Mouse (Mus musculus): ENCODE results near the gene Pla2g2c.

Gene Pla2g2c

DNA sequence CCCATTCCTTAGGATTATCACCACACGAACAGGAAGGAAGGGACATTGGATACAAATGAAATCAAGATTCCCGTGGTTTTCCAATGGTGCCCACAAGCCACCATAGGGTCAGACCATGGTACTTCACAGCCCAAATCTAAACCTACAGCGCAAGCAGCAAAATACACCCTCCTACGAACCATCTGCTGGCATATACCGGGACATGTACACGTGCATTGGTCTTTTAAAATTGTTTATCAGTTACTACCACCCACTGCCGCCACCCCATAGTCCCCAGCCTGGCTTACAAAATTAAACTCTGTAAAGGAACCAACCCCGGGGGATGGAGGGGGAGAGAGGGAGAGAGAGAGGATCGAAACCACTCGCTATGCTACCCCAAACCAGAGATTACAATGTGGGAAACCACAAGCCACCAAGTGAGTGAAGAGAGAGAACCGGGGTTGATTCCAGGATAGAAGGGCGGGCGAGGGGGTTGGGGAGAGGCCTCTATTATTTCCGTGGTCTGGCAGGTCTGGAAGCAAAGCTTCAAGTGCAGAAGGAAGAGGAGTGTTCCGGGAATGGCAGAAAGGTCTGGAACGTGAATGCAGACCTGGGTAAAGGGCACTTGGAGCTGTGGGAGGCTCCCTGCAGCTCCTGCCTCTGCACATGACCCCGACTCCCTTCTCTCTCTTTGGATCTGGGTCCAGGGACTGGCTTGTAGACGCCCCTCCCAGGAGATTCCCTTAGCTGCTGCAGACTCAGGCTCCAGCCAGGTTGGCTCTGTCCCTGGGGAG lies at the start of gene Pla2g2c:
Gene Pla2g2c, plus strand, starts transcription at position 439 of the 773 bp plus-strand sequence.
- DNase-seq (ENCODE audit: low spot score) = no peak

- DNase-seq (ENCODE audit: low spot score) = no peak
Observed at GRCm38 (mm10) chr4:138676480-138676879, 48.1 kb upstream of the Pla2g2c start.

GRCm38 (mm10) chr4:138677579-138677978 lies 47.0 kb upstream of the Pla2g2c start:
- no peak for DNase-seq (ENCODE audit: low spot score)

GRCm38 (mm10) chr4:138680124-138680523 lies 44.5 kb upstream of the Pla2g2c start:
- DNase-seq (ENCODE audit: low spot score) = no peak

DNA sequence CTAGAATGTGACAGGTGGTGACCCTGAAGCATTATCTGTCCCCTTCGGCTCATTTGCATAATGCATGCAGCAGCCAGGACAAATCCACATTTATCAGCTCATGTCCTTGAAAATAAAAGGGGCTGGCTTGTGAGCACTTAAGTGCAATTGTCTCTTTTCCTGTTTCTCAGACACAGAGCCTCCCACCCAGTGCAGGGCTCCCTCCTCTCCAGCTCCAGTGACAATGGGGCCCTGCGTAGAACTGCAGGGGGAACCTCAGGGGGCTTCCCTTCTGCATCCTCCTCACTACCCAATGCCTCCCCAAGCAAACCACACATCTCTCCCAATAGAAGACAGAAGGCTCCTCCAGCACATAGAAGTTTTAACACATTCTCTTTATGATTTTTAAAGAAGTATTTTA lies 41.8 kb upstream of the Pla2g2c start:
- no peak for DNase-seq (ENCODE audit: low spot score)

- no peak for DNase-seq (ENCODE audit: low spot score)
Observed at GRCm38 (mm10) chr4:138685813-138686212, 38.8 kb upstream of the Pla2g2c start.

GRCm38 (mm10) chr4:138689094-138689512 lies 35.5 kb upstream of the Pla2g2c start:
- DNase-seq (ENCODE audit: low spot score) = no peak

DNA sequence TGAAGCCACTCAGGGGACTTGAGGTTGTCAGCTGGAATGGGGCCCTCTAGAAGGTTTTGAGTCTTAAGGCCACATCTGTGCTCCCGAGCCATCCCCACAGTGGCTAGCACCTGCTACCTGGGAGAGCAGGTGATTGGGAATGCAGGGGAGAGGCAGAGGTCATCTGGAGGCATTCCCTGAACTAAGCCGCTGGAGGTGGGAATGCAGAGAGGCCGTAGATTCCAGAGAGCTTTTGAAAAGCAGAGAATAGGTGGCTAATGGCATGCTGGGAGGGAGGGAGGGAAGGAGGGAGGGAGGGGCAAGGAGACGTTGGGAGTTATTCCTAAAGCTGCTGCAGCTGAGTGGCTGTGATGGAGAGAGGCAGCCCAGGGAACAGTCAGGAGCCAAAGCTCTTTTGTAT lies 34.0 kb upstream of the Pla2g2c start:
- DNase-seq (ENCODE audit: low spot score) = no peak

GRCm38 (mm10) chr4:138691443-138692181 lies 33.0 kb upstream of the Pla2g2c start:
- no peak for DNase-seq (ENCODE audit: low spot score)

DNA sequence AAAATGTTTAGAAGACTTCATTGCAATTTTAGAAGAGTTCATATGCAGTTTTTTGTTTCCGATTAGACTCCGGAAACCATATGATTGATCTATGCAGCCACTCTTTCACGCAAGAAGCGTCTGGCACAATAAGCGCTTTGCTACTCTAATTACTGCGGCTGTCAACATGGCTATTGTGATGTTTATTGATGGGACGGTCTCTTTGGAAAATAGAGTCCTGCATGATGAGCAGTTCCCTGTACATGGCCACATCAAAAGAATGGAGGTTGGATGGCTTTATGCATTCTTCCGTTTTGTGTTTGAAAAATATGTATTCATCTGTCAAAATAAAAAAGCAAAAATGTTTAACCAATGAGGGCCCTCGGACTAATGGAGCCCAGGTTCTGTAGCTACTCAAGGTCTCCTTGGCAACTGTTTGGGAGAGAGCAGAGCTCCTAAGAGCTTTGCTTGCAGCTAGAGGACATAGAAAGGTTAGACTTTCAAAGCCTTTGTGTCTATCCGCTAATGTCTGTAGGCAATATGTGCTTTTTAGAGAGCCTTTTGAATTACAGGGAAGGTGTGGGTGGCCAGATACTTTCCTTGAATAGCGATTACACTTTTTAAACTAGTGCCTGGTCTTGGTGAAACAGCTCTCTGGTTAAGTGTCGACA lies 31.4 kb upstream of the Pla2g2c start:
- DNase-seq (ENCODE audit: low spot score) = no peak

- DNase-seq (ENCODE audit: low spot score) = no peak
Observed at GRCm38 (mm10) chr4:138696720-138697119, 27.9 kb upstream of the Pla2g2c start.

DNA sequence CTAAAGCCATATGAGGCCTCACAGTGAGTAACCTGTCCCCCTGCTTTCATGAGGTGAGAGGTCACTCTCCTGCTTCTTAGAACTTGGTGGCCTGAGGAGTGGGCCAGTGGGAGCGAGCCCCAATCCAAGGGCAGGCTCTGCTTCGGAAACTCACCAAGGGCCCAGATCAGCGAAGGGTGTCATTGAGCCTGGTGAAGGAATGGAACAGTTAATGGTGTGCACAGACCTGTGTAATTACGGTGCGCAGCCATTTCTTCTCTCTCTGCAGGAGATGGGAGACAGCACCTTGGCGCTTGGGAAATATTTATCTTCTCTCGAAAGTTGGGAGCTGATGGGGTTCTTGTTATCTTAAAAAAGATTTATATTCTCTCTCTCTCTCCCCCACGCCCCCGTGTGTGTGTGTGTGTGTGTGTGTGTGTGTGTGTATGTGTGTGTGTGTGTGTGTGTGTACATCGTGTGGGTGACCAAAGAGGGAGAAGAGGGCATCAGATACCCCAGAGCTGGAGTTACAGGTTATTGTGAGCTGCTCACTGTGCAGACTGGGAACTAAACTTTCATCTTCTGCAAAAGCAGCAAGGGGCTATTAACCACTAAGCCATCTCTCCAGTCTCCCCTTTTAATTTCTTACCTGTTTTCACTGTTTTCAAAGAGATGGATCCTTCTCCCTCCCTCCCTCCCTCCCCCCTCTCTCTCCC lies 27.3 kb upstream of the Pla2g2c start:
- no peak for DNase-seq (ENCODE audit: low spot score)

DNA sequence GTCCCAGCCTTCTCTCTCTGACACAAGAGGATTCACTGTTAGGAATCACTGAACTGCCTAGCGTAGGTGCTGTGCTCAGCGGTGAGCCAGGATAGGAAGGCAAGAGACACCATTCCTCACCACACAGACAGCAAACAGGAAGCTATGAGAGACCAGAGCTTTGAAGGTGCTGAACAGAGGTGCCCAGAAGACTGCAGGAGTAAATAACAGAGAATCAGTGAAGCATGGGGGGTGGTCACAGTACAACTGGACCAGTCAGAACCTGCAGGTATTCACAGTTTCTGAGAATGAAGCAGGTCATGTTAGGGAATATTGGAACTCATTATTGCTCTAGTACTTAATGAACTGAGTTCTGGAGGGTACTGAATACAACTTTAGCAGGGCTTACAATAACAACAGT lies 26.3 kb upstream of the Pla2g2c start:
- no peak for DNase-seq (ENCODE audit: low spot score)

DNA sequence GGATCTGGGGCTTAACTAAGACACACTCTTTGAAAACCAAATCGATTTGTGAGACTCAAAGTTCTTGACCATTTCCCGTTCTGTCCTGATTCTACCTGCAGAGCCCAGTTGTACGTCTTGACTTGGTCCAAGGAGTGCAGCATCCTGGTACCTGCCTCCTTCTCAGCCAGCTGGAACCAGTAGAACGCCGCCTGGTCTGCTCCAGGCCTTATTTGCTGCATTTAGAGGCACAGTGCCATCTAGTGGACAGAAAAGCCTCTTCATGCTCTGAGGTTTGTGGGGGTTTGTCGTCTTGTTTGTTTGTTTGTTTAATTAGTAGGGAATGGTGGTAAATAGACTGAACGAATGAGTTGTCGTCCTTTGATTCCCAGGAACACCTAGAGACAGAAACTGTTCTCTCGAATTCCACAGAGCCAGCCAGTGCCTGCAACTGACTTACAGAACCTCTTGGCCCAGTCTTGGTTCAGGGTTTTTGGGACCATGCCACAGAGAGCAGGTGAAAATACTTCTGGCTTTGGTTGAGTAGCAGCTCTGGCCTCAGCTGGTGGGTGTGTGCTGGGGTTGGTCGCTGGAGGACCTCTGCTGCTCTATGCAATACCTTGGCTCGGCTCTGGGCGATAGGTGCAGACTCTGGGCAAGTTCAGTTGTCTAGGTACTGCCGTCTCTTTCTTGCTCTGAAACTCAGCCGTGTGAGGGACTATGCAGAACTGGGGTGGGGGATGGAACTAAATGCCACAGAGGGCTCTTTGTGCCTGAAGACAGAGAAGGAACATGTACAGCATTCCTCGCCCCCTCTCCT lies 24.2 kb upstream of the Pla2g2c start:
- no peak for DNase-seq (ENCODE audit: low spot score)

DNA sequence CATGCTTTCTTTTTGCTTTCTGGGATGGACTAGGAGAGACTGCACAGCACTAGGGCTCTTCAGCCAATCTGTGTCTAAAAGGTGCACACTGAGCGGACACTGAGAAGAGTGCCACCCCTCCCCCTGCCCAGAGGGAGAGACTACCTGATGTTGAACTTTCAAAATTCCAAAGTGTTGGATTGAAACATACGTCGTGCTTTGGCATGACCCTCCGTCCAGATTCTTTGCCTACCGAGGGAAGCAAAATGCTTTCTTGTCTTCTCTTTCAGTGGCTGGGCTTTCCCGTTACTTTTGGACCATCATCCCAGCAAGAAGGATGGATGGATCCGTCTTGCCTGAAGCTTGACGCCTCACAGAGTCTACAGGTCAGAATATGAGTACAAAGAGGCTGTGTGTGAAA lies 23.5 kb upstream of the Pla2g2c start:
- no peak for DNase-seq (ENCODE audit: low spot score)

DNA sequence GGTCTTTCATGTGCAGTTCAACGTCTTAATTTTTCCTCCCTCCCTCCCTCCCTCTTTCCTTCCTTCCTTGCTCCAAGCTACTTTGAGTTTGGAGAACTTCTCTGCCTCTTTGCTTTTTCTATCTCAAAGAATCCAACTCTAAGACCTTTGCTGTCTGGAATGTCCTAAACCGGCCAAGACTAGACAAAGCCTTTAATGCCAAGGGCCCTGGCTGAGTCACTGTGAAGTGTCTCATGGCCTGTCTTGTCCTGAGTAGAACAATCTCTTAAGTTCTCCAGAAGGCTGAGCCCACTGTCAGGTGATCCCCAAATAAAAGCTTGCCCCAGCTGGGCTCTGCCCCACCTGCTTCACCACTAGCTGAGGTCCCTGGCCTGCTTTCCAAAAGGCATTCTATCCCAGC lies 22.6 kb upstream of the Pla2g2c start:
- DNase-seq (ENCODE audit: low spot score) = no peak

DNA sequence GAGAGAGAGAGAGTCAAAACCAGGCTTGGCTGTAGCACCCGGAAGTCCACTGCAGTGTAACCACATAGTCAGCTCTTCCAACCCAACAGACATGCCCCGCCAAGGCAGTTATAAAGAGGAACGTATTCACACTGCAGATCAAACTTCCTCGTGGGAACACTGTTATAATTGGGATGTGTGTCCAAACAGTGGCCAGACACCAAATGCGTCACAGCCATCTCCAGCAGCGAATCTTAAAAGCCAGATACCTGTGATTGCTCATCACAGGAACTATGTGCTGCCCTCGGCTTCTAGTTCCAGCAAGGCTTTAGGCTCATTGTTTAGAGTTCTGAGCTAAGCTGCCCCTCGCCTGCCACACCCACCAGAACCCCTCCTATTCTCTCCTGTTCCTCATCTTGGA lies 22.1 kb upstream of the Pla2g2c start:
- DNase-seq (ENCODE audit: low spot score) = no peak

DNA sequence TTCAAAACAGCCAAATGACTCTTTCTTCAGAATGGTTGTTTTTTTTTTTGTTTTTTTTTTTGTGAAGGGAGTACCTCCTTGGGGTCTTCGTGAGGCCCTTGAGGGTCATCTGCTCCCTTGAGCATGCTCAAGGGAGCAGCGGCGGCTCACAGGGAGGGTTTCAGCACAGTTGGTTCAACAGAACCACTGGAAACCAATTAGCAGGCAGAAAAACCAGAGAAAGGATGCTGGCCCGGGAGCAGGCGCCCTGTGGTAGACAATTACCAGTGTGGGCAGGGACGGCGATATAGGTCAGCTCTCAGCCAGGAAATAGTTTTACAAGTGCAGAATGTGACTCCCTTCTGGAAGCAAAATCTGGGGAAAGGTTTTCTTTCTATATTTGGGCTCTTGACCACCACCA lies 21.0 kb upstream of the Pla2g2c start:
- no peak for DNase-seq (ENCODE audit: low spot score)

- no peak for DNase-seq (ENCODE audit: low spot score)
Observed at GRCm38 (mm10) chr4:138704169-138704568, 20.4 kb upstream of the Pla2g2c start.

DNA sequence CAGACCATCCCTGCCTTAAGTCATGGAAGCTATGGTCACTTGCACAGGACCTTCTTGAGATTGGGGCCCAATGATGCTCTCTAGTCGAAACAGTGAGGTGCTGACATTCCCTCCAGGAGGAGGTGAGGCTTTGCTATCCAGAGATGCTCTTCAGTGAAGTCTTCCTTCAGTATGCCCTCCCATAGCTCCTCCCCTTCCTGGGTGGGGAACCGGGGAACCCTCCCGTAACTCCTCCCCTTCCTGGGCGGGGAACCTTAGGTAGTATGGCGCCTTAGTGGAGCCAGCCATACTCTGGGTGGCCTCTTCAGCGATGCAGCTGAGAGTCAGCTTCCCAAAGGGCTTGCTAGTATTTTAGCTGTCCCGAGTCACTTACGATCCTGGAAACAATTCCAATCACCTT lies 18.0 kb upstream of the Pla2g2c start:
- no peak for DNase-seq (ENCODE audit: low spot score)

DNA sequence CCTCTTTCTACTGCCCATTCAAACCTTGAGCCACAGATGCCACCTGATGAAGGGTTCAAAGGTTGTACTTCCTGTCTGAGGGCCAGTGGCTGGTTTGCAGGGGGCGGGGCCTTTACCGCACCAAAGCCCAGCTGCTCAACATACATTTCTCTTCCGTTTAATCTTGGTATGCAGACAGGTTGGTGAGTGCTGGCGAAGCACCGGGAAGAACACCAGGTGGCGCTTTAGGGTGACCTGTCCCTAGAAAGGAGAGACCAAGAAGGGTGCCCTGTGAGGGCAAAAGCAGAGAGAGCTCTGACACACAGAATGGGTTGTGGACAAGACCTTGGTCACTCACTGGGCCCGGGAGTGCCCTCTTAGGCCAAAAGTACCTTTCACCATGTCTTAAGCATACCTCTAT lies 16.0 kb upstream of the Pla2g2c start:
- DNase-seq (ENCODE audit: low spot score) = no peak

GRCm38 (mm10) chr4:138709246-138709645 lies 15.3 kb upstream of the Pla2g2c start:
- no peak for DNase-seq (ENCODE audit: low spot score)
